Mouse (Mus musculus): ENCODE data around the gene Vash1.

Vash1 gene

DNA sequence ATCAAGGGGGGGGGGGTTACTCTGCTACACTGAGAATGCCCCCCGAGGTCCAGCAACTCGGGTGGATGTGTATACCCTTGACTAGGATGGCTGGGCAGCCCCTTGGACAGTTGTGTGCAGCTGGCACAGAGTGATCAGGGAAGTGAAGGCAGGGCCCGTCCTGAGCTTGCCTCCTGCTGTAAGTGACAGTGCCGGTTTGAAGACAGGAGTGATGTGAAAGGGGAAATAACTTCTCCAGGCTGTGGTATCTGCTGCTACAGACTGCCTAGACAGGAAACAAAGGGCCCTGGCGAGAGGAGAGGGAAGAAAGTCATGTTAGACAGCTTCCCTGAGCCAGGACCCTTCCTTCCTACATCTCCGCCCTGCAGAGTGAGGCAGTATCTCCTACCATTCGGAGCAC is 5.2 kb downstream of the Vash1 start:
- in situ Hi-C loops (cut with MboI, MseI): no loop called here

DNA sequence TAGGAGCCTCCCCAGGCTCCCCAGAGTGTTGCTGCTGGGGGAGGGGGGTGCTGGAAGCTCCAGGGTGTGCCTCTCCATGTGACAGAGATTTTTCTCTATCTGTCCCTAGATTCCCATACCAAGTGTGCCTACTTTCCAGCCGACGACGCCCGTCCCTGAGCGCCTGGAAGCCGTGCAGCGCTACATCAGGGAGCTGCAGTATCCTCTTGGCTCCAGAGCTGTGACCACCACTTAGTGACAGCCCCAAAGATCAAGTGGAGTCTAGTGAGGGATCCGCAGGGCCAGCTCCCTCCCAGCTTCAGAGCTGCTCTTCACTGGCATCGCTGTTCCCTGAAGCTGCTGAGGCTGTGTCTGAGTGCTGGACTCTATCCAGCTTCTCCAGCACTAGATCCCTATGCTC is 6.8 kb downstream of the Vash1 start:
- in situ Hi-C loops (cut with MboI, MseI): no loop called here

DNA sequence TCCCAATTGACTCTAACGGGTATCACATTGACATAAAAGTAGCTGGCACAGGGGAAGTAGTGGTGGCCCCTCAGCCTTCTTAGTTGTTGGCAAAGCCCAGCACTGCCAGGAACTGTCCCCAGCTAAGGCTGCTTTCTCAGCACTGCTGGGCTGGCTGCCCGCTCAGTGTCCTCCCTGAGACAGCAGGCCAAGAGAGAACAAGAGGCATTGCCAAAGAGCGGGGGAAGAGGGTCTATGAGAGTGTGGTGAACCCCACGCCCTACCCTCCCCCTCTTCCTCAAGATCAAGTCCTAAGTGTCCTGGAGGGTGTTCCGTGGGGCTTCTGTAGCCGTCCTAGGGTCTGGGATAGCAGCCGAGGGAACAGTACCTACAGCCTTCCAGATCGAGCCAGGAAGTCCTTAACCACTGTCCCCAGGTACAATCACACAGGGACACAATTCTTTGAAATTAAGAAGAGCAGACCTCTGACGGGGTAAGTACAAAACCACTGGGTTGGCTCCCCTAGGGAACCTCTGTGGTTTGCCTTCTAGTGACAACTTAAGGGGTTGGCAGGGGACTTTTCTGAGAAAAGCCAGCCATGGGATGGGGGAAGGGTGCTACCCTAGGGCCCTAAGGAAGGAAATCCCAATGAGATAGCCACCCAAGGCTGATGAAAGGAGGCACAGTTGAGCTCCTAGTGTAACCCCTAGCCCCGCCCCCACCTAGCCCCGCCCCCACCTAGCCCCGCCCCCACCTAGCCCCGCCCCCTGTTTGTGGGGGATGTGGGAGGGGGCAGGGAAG is 8.2 kb downstream of the Vash1 start:
- in situ Hi-C loops (cut with MboI, MseI): no loop called here

DNA sequence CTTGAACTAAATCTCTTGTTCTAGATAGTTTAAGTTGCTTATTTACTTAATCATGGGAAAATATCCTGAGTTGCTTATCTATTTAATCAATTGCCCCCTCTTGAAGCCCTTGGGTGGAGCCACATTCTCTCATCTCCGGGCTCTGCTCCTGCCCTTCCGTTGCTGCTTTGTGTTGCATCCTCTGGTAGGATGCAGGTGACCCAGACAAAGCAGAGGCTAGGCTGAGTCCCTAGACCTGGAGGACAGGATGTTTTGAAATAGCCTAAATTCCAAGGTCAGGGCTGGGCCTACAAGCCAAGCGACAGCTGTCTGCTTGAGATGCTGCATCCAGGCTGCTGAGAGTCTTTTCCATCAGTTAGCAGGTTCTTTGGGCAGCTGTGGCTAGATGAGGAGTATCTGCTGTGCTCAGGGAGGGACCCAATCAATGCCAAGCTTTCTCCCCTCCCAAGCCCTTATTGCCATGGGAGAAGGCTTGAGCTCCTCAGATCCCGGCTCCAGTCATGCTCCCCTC is 9.0 kb downstream of the Vash1 start:
- in situ Hi-C loops (cut with MboI, MseI): no loop called here

DNA sequence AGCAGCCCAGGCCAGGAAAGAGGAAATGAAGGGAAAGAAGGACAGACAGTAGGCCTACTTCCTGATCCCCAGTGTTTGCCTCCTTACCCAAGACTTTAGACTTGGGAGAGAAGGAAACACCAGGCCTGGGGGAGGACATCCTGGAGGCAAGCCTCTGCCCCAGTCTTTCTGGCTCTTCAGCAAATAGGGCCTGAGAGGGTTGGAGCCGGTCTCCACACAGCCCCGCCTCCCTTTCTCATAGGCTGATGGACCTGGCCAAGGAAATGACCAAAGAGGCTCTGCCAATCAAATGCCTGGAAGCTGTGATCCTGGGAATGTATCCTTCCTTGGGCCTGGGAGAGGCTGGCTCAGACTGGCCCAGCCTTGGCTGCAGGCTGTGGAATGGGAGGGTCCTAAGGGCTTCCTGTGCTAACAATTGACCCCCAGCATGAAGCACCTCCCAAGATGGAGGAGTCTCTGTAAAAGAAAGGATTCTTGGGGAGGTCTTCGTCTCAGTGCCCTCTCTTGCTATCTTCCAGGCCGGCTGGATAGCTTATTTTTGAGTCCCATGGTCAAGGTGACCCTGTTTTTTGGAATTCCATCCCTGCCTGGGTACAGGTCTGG is 9.6 kb downstream of the Vash1 start:
- in situ Hi-C loops (cut with MboI, MseI): no loop called here

DNA sequence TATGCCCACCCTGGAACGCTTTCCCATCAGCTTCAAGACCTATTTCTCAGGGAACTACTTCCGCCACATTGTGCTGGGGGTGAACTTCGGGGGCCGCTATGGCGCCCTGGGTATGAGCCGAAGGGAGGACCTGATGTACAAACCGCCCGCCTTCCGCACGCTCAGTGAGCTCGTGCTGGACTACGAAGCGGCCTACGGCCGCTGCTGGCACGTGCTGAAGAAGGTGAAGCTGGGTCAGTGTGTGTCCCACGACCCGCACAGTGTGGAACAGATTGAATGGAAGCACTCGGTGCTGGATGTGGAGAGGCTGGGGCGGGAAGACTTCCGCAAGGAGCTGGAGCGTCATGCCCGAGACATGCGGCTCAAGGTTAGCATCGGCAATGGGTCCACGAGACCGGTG is 10.4 kb downstream of the Vash1 start:
- in situ Hi-C loops (cut with MboI, MseI): no loop called here

DNA sequence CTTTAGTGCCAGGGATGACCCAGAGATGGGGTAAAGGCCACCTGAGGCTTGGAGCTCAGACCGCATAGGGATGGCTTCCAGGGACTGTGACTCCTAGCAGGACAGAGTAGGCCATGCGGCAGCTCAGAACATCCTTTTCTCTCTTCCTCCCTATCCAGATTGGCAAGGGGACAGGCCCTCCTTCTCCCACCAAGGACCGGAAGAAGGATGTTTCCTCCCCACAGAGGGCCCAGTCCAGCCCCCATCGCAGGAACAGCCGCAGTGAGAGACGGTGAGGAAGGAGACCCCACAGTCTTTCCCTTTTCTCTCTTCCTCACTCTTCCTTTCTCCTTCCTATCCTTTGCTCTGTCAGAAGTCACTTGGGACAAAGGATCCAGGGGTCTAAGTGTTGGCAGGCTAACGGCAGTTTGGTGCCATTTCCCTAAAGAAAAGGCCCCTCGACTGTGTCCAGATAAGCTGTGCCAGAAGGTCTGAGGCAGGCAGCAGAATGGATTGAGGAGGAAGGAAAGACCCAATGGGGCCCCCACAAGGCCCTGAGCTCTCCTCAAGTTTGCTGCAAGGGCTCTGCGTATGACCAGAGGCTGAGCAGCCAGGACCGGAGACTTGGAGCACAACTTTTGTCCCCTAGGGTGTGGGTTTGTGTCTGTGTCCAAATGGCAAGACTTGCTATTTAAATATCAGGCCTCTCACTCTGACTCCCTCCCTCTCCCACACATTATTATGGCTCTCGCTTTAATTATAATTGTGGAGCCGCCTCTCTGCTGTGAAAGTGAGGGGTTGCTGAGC is 12.4 kb downstream of the Vash1 start:
- in situ Hi-C loops (cut with MboI, MseI): no loop called here

DNA sequence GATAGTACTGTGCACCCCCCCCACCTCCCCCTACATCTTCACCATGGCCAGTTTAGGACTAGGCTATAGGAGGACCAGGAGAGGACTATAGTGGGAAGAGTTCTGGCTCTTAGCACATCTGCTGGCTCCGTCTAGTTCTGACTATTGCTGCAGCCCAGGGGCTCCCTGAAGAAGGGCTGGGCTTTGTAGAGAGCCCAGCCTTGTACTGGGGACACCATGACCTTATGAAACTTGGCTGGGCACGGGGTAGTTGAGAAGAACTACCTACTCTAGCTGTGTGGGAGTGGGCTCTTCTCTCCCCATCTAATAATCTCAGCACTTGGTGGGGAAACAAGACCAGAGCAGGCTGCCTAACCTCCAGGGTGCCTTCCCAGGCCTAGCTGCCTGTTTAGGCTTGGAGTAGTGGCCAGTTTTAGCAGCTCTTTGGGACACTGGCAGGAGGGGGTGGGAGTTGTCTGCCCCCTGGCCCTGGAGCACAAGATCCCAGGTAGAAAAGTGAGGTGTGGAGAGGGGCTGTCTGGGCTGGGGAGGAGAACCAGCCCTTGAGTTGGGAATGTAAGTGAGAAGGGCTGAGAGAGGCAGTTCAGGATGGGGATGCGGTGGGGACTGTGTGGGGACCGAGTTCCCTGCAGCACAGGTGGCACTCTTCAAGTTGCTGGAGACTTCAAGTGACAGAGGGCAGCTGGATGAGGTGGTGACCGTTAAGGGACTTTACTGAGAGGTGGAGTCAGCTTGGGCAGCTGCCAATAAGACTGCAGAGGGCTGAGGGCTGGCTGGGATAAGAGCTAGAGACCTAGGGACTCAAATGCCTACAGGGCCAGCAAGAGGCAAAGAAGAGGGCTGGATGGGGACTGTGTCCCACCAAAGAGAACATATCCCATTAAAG is 14.2 kb downstream of the Vash1 start:
- in situ Hi-C loops (cut with MboI, MseI): no loop called here

DNA sequence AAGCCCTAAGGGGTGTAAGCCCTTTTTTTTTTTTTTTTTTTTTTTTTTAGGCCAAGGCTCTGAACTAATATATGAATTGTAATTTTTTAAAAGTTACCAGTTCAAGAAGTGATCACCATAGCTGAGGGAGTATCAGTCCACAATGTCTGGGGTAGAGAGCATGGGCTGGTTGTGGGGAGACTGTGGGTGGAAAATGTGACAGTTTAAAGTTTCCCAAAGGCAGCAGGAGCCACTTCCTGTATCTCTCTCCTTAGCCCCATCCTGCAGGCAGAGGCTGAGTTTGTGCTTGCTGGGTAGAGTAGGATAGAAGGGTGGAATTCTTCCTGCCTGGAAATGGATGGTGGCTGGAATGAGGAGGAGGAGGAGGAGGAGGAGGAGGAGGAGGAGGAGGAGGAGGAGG is 14.9 kb downstream of the Vash1 start:
- in situ Hi-C loops (cut with MboI, MseI): no loop called here

DNA sequence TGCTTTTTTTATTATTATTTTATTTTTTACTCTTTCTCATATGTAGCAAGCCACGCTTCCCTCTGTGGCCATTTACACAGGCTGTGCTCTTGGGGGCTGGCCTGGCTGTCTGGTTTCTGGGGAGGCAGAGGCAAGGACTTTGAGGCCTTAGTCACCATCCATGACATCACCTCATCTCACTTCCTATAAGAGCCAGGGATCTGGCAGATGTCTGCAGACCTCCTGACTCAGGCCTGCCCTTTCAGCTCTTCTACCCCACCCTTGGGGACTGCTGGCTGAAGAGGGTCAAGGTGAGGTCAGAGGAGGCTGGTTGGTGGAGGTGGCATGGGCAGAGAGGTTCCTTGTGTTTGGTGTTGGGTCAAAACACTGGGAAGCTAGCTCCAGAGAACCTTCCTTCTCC is 15.9 kb downstream of the Vash1 start:
- in situ Hi-C loops (cut with MboI, MseI): no loop called here

DNA sequence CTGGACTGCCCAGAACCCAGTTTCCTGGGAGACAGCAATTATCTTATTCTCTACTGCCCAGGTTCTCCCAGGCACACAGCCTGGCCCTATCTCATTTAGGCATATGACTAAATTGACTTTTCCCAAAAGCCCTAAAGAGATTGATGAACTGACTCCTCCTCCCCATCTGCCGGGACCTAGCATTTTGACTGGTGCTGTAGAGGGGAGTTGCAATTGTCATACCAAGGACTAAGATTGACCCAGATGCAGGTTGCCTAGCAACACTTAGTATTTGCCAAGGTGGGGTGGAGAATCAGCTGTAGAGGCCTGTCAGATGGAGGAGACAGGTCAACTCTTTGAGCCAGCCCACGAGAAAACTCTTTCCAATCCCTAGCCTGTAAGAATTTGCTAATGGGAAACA is 19.5 kb downstream of the Vash1 start:
- in situ Hi-C loops (cut with MboI, MseI): no loop called here

DNA sequence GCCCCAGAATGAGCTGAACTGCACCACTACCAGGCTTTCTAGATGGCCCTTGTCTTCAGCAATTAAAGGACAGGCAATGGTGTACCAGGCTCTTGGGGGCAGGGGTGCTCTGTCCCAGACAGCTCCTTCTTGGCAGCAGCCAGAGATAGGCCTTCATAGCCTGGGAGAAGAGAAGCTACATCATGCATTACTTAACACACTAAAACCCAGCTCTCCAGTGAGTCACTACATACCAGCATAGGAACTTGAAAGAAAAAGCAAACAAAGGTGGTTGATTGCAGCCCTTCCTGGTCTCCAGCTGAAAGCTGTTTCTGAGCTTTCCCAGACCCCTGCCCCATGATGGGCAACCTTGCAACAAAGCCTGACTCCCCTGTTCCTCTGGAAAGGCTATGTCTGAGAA is 20.0 kb downstream of the Vash1 start:
- in situ Hi-C loops (cut with MboI, MseI): no loop called here

DNA sequence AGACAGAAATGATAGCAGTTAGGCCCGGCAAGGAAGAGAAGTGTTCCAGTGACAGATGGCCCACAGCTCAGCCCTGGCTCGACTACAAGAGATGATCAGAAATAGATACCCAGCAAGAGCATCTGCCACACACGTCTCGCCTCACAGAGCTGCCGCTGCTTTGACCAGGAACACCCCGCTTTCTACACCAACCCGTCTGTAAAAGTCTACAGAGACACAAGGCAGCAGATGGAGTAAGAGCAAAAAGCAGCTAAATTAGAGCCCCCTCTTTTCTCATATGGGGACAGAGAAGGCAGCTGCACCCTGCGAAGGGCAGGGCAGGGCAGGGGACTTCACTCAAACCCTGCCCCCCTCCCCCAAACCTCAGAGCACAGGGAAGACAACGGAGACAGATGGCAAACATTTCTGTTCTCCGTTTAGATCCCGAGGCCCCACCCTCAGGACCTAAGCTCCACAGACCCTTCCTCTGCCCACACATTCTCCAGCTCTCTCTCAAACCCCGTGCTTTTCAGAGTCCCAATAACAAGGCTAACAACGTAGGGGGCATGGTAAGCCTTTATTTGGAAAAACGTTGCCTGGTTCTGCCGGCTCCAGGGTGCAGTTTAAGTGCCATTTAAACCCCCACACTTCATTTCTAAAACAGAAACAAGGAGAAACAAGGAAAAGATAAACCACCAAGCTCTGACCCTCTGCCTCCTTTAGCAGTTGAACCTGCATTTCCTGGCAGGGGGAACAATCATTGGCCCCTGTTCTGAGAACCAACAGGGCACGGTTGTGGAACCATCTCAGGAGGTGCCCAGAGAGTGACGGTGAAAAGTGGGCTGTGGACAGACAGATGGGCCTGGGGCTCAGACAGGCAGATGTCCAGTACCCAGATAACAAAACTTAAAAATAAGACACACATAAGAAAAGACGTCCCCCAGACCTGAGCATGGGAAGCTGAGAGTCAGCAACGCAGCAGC is 21.7 kb downstream of the Vash1 start:
- in situ Hi-C loops (cut with MboI, MseI): no loop called here

DNA sequence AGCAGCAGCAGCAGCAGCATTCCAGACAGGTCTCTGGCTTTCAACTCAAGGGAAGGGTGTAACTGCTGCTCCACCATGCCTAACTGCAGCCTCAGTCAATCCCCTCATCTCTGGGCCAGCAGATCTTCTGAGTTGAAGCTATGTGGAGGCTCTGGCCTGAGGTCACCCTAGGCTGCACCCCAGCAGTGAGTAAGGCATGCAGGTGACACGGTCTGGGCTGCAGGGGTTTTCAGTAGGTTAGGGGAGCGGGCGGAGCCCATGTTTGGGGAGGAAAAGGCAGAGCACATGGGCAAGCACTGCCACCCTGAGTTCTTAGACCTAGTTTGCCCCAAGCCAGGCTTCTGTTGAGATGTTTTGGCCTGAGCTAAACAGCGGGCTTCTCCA is 22.4 kb downstream of the Vash1 start:
- in situ Hi-C loops (cut with MboI, MseI): no loop called here

DNA sequence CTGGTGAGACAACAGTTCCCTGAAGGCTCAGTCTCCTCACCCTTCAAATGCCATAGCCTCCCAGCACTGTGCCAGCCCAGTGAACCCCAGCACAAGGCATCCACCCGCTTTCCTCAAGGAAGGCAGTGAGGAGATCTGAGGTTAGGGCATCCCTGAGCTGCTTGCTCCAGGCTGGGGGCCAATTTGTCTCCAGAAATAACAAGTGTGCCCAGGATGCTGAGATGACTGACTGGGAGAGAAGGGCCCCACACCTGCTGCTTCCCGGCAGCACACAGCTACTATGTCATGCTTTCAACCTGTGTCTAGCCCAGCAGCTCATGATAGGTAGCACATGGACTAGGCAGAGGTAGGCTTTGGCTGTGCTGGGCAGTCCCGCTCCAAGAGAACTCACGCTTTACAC is 23.0 kb downstream of the Vash1 start:
- in situ Hi-C loops (cut with MboI, MseI): no loop called here

DNA sequence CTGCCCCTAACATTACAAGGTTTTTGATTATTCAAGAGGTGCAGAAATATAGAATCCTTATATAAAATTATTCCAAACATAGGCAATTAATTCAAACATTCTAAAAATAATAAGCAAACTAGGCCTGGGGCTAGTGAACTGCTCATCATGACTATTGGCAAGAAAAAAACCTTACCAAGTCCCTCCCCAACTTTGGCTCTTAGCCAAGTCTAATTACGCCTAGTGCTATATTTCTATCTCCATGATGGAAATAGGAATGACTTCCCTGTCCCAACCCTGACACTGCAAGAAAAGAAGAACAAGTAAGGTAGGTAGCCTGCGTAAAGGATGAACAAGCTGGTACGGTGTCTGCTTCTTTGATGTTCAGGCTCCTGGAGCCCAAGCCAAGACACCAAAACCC is 24.2 kb downstream of the Vash1 start:
- in situ Hi-C loops (cut with MboI, MseI): no loop called here

DNA sequence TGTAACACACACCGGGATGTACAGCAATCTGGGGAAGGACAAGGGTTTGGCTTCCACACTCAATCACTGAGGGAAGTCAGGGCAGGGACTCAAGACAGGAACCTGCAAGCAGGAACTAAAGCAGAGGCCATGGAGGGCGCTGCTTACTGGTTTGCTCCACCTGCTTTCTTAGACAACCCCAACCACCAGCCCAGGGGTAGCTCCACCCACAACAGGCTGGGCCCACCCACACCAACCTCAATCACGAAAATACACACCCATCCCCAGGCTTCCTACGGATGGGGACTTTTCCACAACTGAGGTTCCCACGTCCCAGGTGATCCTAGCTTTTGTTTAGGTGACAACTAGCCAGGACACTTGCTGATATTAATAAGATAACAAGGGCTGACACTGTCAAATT is 27.3 kb downstream of the Vash1 start:
- in situ Hi-C loops (cut with MboI, MseI): no loop called here

DNA sequence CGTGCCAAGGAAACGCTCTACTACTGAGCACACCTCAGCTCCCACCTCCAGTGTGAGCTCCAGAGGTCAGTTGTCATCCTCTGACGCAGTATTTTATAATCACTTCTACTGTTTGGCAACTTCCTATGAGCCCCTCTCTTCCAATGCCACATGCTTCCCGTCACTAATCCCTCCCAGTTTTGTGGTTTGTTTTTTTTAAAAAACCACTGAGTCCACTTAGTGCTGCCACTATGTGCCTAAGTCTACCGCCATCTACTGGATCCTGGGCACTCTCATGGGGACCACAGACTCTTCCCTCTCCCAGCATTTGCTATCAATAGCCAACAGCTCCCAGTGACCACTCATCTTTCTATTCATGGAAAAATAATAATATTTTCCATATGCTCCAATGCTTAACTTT is 35.5 kb downstream of the Vash1 start:
- in situ Hi-C loops (cut with MboI, MseI): no loop called here

DNA sequence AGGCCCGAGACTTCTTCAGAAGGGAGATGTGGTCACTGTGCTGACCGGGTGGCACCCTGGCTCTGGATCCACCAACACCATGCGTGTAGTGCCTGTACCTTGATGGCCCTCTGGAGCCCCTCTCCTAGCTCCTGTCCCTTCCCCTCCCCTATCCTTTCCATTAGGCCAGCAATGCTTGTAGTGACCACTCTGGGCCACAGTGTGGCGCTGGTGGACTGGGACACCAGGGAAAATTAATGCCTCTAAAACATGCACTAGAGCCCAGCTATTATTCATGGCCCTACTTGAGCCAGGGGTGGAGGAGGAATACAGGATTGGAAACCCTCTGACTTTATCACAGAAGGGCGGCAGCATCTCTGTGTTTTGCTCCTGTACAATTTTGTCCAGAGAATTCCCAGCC is 36.9 kb downstream of the Vash1 start:
- in situ Hi-C loops (cut with MboI, MseI): no loop called here

DNA sequence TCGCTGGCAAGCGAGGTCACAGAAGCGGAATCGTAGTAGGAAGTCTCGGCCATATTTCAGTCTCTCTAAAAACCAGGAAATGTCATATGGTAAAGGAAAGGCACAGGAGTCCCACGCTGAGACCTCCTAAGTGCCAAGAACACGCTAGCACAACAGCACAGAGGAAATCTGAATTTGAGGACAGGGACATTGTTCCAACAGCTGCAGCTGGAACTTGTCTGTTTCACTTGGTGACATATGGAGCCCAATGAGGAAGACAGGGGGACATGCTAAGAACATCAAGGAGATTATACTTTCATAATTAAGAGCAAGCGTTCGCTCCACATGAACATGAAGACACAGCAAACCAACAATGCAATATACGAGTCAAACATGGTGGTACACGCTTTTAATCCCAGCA is 38.5 kb downstream of the Vash1 start:
- in situ Hi-C loops (cut with MboI, MseI): no loop called here

Measured in T-helper 1 cell (primary cell).